Mouse (Mus musculus) forebrain, embryonic 12.5 days (tissue): ENCODE data around the gene Me1. TPM values are rescaled to one million over a fixed set of nuclear protein-coding genes. Genes with fewer than 3 reads are reported as not detected.

Source experiments
- ATAC-seq: fragments of 200-750 bp; cut with Nextera tagmentation; 2 replicates; pipeline ENCODE4 v1.8.0; 2017; ENCODE audit warnings: moderate TSS enrichment; ENCODE audit not compliant: low FRiP score
- H3K27ac ChIP-seq: fragments of 300-500 bp; sonication (generic); 2 replicates; pipeline ENCODE4 v1.5.1; 2016; ENCODE audit warnings: mild to moderate bottlenecking
- H3K27me3 ChIP-seq: fragments of 300-500 bp; sonication (generic); 2 replicates; pipeline ENCODE4 v1.6.1; 2016; ENCODE audit warnings: mild to moderate bottlenecking
- H3K36me3 ChIP-seq: fragments of 300-500 bp; sonication (generic); replicated peaks from 2 replicates; pipeline ENCODE4 v1.6.1; 2016; ENCODE audit warnings: mild to moderate bottlenecking
- H3K4me1 ChIP-seq: fragments of 300-500 bp; sonication (generic); 2 replicates; pipeline ENCODE4 v1.6.1; 2016
- H3K4me2 ChIP-seq: fragments of 300-500 bp; sonication (generic); 2 replicates; pipeline ENCODE4 v1.6.1; 2016; ENCODE audit warnings: mild to moderate bottlenecking, moderate library complexity
- H3K4me3 ChIP-seq: fragments of 300-500 bp; sonication (generic); replicated peaks from 2 replicates; pipeline ENCODE4 v1.5.1; 2016; ENCODE audit warnings: mild to moderate bottlenecking
- H3K9ac ChIP-seq: fragments of 300-500 bp; sonication (generic); 2 replicates; pipeline ENCODE4 v1.6.1; 2016; ENCODE audit warnings: mild to moderate bottlenecking
- H3K9me3 ChIP-seq: fragments of 300-500 bp; sonication (generic); 2 replicates; pipeline ENCODE4 v1.6.1; 2016
- WGBS: fragments of 180-500 bp; shearing (Covaris S2); methylation state at CpG from one replicate; pipeline ENCODE4 v1.1.7; 2016; 5-methylcytosine and 5-hydroxymethylcytosine counted together
- polyA plus RNA-seq: library from polyadenylated mRNA; unstranded; fragments of >200 nt; fragmentation: Nextera tagmentation; extraction: Ambion mirVana; gene quantifications from 2 replicates; pipeline ENCODE4 v1.2.1, GENCODE M21; 2016

Me1 gene
- polyA plus RNA-seq, 1 experiment from 2014 or later, result 11.6 TPM

DNA sequence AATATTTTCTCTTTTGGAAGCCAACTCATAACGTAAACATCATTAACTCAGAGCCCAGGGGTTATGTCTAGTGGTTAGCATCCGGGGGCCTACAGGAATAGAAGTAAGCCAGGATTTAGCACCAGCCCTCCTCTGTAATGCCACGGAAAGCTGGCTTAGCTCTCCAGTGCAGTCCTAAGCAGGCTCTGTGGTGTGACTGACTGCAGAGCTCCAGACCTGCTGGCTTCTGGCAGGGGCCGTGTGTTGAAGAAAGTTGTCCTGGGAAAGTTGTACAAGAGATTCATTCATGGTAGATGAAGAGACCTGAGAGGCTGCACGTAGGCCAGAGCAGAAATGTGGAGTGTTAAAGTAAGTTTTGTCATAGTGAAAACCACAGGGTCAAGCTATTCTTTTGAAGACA, 5.5 kb upstream of the Me1 start:
- H3K9me3 ChIP-seq, result no peaks in the 10 kb centered on the region
- WGBS, result 22% methylated on average over 5 of the region's 5 CpGs
- no peak for ATAC-seq
- no peak overlapping the region for H3K9ac ChIP-seq
- no peaks in the 10 kb centered on the region for H3K27me3 ChIP-seq
- no peaks in the 10 kb centered on the region for H3K36me3 ChIP-seq
- no peak overlapping the region for H3K4me2 ChIP-seq
- H3K4me3 ChIP-seq, result no peak overlapping the region
- H3K27ac ChIP-seq, result no peak overlapping the region
- H3K4me1 ChIP-seq, result no peaks in the 10 kb centered on the region

DNA sequence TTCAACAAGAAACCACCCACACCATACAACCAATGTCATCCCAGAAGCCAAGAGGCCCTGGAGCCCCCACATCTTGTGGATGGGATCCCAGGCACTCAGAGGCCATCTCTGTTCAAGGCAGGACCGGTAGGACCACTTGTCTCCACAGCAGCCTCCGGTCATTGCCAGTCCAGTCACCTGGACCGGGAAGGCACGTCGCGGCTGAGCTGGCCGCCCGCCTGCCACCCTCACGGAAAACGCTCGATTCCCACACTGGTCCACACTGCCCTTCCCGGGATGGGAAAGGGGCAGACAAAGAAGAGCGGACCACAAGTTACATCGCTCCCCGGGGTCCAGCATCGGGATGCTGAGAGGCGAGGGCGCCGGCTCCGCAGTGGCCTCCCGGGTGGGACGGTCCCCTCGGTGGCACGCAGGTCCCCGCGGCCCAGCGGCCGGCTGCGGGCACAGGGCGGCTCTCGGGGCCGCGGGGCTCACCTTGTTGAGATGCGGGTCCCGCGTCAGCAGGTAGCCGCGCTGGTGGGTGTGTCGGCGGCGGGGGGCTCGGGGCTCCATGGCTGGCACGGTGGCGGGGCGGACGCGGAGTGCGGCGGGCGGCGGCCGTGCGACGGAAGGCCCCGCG, 445 bp downstream of the Me1 start:
- peak overlapping the region; percentile 72 for H3K4me3 ChIP-seq
- ATAC-seq, result peak; percentile 72
- H3K9me3 ChIP-seq, result no peaks in the 10 kb centered on the region
- H3K27me3 ChIP-seq, result 0 out of 2 replicates have a peak, but pooled peaks cover 2% of the 10 kb centered on the region
- peak overlapping the region; percentile 83 for H3K9ac ChIP-seq
- no peaks in the 10 kb centered on the region for H3K36me3 ChIP-seq
- WGBS, result under 1% methylated on average over 55 of the region's 56 CpGs
- peak overlapping the region; percentile 90 for H3K4me2 ChIP-seq
- no peak overlapping the region for H3K27ac ChIP-seq
- H3K4me1 ChIP-seq, result no peaks in the 10 kb centered on the region

DNA sequence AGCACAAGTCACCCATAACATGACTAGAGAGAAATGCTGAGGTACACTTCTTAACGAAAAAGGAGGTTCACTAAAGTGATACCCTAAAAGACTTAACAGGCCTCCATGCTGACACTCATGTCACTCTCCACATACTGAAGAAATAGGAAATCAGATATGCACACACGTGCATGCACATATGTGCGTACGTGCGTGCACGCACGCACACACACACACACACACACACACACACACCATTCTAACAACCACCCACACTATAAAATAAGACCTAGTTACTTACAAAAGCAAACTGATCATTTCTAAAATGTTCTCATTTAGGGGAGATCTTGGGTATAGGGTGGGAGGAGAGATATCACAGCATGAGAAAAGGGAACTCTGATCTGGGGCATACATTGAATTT, 1.1 kb downstream of the Me1 start:
- Histone ChIP-seq H3K36me3 (no peaks in the 10 kb centered on the region), H3K4me1 (no peaks in the 10 kb centered on the region), H3K4me2 (no peak overlapping the region), H3K27ac (no peak overlapping the region), H3K27me3 (0 out of 2 replicates have a peak, but pooled peaks cover 2% of the 10 kb centered on the region), H3K9ac (no peak overlapping the region), H3K4me3 (no peak overlapping the region), H3K9me3 (no peaks in the 10 kb centered on the region)
- ATAC-seq, result no peak
- WGBS, result 92% methylated on average over 7 of the region's 7 CpGs

DNA sequence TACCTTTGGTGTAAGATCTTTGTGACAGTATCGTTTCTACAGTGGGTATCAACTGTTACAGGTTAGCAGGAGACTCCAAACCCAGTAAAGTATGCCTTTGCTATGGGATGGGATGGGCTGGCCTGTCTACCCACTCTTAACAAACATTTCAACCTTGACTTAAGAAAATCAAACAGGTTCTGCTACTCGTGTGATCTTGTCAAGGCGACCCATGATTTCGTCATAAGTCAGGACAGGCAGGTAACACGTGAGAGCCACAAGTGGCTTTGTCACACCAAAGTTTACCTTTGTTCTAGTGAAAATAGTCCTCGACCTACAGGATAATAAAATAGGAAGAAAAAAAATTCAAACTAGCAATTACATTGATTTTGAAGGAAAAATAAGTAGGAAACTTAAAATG, 1.8 kb downstream of the Me1 start:
- no peaks in the 10 kb centered on the region for H3K4me1 ChIP-seq
- H3K9ac ChIP-seq, result no peak overlapping the region
- H3K4me2 ChIP-seq, result no peak overlapping the region
- H3K9me3 ChIP-seq, result no peaks in the 10 kb centered on the region
- H3K27ac ChIP-seq, result no peak overlapping the region
- 0 out of 2 replicates have a peak, but pooled peaks cover 2% of the 10 kb centered on the region for H3K27me3 ChIP-seq
- H3K4me3 ChIP-seq, result no peak overlapping the region
- ATAC-seq, result no peak
- 91% methylated on average over 6 of the region's 6 CpGs for WGBS
- no peaks in the 10 kb centered on the region for H3K36me3 ChIP-seq

DNA sequence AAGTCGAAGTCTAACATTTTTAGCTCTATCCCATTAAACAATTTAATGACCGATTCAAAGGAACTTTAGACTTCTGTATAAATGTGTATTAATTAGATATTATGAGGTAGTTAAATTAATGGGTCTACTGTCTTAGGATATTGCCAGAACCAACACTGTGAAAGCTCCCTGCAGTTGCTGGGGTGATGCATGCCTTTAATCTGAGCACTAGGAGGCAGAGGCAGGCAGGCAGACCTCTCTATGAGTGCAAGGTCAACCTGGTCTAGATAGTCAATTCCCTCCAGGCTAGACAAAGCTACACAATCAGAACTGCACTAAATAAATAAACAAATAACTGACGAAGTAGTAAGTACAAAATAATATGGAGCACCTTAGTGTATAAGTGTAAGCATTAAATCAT, 3.1 kb downstream of the Me1 start:
- Histone ChIP-seq H3K9ac (no peak overlapping the region), H3K27me3 (0 out of 2 replicates have a peak, but pooled peaks cover 2% of the 10 kb centered on the region), H3K27ac (no peak overlapping the region), H3K4me2 (no peak overlapping the region), H3K4me3 (no peak overlapping the region), H3K4me1 (no peaks in the 10 kb centered on the region), H3K36me3 (no peaks in the 10 kb centered on the region), H3K9me3 (no peaks in the 10 kb centered on the region)
- 87% methylated on average over 3 of the region's 3 CpGs for WGBS
- ATAC-seq, result no peak

DNA sequence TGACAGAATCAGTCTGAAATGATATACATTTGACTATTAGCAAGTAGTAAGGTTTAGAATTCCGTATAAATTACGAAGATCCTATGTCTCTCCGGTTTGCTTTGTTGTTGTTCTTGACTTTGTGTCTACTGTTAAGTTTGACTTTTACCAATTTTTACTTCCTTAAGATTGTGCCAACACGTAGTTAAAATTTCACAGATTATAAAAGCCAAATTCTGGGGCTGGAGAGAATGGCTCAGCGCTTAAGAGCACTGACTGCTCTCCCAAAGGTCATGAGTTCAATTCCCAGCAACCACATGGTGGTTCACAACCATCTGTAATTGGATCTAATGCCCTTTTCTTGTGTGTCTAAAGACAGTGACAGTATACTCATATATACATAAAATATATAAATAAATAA, 3.5 kb downstream of the Me1 start:
- Histone ChIP-seq H3K36me3 (no peaks in the 10 kb centered on the region), H3K9me3 (no peaks in the 10 kb centered on the region), H3K27ac (no peak overlapping the region), H3K9ac (no peak overlapping the region), H3K27me3 (0 out of 2 replicates have a peak, but pooled peaks cover 2% of the 10 kb centered on the region), H3K4me1 (no peaks in the 10 kb centered on the region), H3K4me3 (no peak overlapping the region), H3K4me2 (no peak overlapping the region)
- 91% methylated on average over 5 of the region's 5 CpGs for WGBS
- no peak for ATAC-seq

DNA sequence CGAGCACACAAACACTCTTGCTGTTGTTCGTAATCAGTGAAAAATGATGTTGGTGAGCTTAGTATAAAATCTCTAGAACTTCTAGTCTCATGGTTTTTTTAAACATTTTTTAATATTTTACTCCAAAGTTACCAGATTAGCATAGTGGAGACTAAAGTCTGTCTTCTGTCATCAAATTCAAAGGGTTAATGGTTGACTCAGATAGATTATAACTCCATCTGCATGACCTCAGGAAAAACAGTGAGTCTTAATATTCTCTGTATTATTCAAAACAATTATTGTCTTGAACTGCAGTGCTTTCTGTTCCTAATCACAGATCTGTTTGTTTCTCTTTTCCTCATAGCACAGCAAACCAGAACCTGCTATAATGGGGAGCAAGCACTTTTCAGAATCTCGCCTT, 4.7 kb downstream of the Me1 start:
- WGBS, result 88% methylated on average over 3 of the region's 3 CpGs
- Histone ChIP-seq H3K4me3 (no peak overlapping the region), H3K4me1 (no peaks in the 10 kb centered on the region)

DNA sequence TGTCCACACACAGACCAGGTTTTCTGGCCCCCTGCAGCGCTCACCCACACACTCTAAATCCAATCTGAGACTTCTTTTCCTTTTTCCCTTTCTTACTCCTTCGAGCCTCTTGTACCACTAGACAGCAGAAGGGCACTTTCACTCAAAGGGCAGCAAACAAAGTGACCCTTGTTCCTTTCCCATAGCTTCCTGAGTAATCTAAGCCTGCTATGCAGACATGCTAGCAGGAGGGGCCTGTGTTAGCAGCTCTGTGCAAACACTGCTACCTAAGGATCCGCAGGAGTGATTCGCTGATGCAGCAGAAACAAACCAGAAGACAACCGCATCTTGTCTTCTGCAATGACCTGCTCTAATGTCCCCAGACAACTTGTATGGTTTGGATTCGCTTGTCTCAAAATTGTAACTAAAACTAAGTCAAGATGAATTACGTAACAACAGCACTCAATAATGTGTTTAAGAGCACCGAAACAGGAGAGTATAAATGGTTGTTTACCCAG, 12.0 kb downstream of the Me1 start:
- WGBS, result 59% methylated on average over 8 of the region's 8 CpGs
- no peaks in the 10 kb centered on the region for H3K4me1 ChIP-seq
- no peak for ATAC-seq
- no peaks in the 10 kb centered on the region for H3K9me3 ChIP-seq
- no peaks in the 10 kb centered on the region for H3K27me3 ChIP-seq
- no peak overlapping the region for H3K4me2 ChIP-seq
- H3K36me3 ChIP-seq, result no peaks in the 10 kb centered on the region
- H3K4me3 ChIP-seq, result no peak overlapping the region
- H3K9ac ChIP-seq, result no peak overlapping the region
- H3K27ac ChIP-seq, result no peak overlapping the region

More for the DNA sequence above, 4.7 kb downstream of the Me1 start:
- Histone ChIP-seq H3K36me3 (no peaks in the 10 kb centered on the region), H3K27me3 (0 out of 2 replicates have a peak, but pooled peaks cover 2% of the 10 kb centered on the region), H3K27ac (no peak overlapping the region), H3K9ac (no peak overlapping the region), H3K4me2 (no peak overlapping the region), H3K9me3 (no peaks in the 10 kb centered on the region)
- ATAC-seq, result no peak

DNA sequence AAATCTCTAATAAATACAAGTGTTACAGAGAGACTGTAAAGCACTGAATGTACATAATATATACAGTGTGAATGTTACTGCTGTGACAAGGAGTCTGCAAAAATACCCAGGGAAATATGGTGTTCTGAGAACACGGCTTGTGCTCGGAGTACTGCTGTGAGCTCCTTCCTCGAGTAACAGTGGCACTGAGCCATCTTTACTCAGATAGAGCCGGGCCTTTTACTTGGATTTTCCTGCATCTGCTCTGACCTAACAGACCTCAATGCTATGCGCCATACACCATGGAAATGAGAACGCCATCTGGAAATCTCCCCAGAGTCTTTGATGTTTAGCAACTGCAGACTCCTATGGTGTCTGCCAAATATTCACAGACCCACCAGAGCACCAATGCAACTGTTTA, 12.9 kb downstream of the Me1 start:
- WGBS, result 66% methylated on average over 6 of the region's 6 CpGs
- Histone ChIP-seq H3K36me3 (no peaks in the 10 kb centered on the region), H3K4me2 (no peak overlapping the region), H3K27ac (no peak overlapping the region), H3K9ac (no peak overlapping the region), H3K27me3 (no peaks in the 10 kb centered on the region), H3K4me3 (no peak overlapping the region), H3K4me1 (no peaks in the 10 kb centered on the region), H3K9me3 (no peaks in the 10 kb centered on the region)
- no peak for ATAC-seq

DNA sequence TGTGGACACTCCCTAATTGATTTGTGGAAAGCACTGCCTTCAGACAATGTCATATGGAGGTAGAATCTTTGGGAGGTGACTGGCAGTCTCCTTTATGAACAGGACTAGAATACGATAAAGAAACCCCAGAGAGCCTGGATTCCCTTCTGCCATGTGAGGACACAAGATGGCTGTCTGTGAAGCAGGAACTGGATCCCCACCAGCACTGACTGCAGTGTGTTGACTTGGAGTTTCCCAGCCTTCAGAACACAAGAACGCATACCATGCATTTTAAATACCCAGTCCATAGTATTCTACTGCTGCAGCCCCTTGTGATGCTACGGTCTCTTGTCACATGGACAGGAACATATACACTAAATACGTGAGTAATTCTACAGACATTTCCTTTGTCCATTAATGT, 13.5 kb downstream of the Me1 start:
- Histone ChIP-seq H3K9ac (no peak overlapping the region), H3K4me3 (no peak overlapping the region), H3K4me2 (no peak overlapping the region), H3K4me1 (no peaks in the 10 kb centered on the region), H3K9me3 (no peaks in the 10 kb centered on the region), H3K27ac (no peak overlapping the region), H3K27me3 (no peaks in the 10 kb centered on the region), H3K36me3 (no peaks in the 10 kb centered on the region)
- no peak for ATAC-seq
- 90% methylated on average over 4 of the region's 4 CpGs for WGBS

DNA sequence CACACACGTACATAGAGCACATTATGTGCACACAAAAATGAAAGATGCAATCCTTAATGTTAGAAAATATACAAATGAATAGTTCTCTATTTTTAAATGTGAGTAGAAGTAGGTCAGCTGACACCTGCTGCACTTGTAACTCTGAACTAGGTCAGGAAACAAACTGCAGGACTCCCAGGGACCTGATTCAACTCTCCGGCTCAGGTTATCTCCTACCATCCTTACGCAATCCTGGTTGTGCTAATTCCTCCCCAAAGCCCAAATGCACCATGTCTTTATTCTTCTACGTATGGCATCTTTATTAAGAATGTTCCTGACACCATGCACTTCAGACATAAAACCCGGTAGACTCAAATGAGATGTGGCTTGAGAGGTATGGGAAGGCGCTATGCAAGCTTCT, 15.3 kb downstream of the Me1 start:
- ATAC-seq, result no peak

DNA sequence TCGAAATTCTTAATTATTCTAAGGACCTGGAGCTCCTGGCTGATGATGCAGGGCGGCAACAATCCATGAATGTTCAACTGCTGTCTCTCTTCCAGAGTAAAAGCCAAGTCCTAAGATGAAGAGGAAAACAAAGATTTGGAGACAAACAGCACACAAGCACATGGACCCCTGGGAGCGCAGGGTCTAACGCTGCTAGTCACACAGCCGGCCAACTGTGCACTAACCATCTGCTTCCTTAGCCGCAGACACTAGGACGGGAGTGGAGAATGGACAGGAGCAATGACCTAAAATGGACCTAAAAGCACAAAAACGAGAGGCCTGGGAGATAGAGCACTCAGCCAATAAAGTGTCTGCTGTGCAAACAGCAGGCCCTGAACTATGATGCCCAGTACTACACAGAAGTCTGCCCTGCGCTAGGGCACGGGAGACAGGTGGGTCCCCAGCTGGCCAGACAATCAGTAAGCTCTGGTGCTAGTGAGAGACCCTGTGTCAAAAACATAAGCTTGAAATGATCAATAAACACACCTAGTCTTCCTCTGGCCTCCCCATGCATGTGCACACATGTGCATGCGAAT, 15.8 kb downstream of the Me1 start:
- H3K27ac ChIP-seq, result no peak overlapping the region
- H3K4me2 ChIP-seq, result no peak overlapping the region
- no peaks in the 10 kb centered on the region for H3K27me3 ChIP-seq
- no peaks in the 10 kb centered on the region for H3K36me3 ChIP-seq
- no peak for ATAC-seq
- H3K4me3 ChIP-seq, result no peak overlapping the region
- H3K9me3 ChIP-seq, result no peaks in the 10 kb centered on the region
- no peak overlapping the region for H3K9ac ChIP-seq
- 85% methylated on average over 11 of the region's 11 CpGs for WGBS
- H3K4me1 ChIP-seq, result no peaks in the 10 kb centered on the region

More for the DNA sequence above, 15.3 kb downstream of the Me1 start:
- no peaks in the 10 kb centered on the region for H3K36me3 ChIP-seq
- H3K9me3 ChIP-seq, result no peaks in the 10 kb centered on the region
- H3K27me3 ChIP-seq, result no peaks in the 10 kb centered on the region
- H3K9ac ChIP-seq, result no peak overlapping the region
- H3K4me3 ChIP-seq, result no peak overlapping the region
- H3K4me2 ChIP-seq, result no peak overlapping the region
- 93% methylated on average over 6 of the region's 6 CpGs for WGBS
- H3K27ac ChIP-seq, result no peak overlapping the region
- no peaks in the 10 kb centered on the region for H3K4me1 ChIP-seq

DNA sequence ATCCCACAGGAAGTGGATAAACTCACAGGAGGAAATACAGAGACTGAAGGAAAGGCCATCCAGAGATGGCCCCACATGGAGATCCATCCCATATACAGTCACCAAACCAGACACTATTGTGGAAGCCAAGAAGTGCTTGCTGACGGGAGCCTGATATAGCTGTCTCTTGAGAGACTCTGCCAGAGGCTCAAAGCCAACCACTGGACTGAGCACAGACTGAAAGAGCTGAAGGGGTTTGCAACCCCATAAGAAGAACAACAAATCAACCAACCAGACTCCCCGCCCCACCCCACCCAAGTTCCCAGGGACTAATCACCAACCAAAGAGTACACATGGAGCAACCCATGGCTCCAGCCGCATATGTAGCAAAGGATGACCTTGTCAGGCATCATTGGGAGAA, 19.5 kb downstream of the Me1 start:
- no peaks in the 10 kb centered on the region for H3K36me3 ChIP-seq
- H3K4me1 ChIP-seq, result no peaks in the 10 kb centered on the region
- no peaks in the 10 kb centered on the region for H3K9me3 ChIP-seq
- no peak overlapping the region for H3K4me3 ChIP-seq
- no peaks in the 10 kb centered on the region for H3K27me3 ChIP-seq
- no peak overlapping the region for H3K27ac ChIP-seq
- no peak overlapping the region for H3K4me2 ChIP-seq
- WGBS, result 94% methylated on average over 3 of the region's 3 CpGs
- no peak for ATAC-seq
- H3K9ac ChIP-seq, result no peak overlapping the region
